Mouse (Mus musculus) embryonic facial prominence, embryonic 10.5 days (tissue): Measurements from ENCODE around the gene Gstcd. TPM values are rescaled to one million over a fixed set of nuclear protein-coding genes. Genes with fewer than 3 reads are reported as not detected.

Experiments
- DNase-seq: peaks from one replicate; pipeline ENCODE4 v3.0.0-alpha.2; 2017; ENCODE audit warnings: low spot score
- H3K27ac ChIP-seq: fragments of 300-500 bp; sonication (generic); replicated peaks from 2 replicates; pipeline ENCODE4 v1.5.1; 2016; ENCODE audit warnings: mild to moderate bottlenecking
- H3K27me3 ChIP-seq: fragments of 300-500 bp; sonication (generic); replicated peaks from 2 replicates; pipeline ENCODE4 v1.6.1; 2016; ENCODE audit warnings: low read depth, mild to moderate bottlenecking; ENCODE audit not compliant: poor library complexity, severe bottlenecking
- H3K36me3 ChIP-seq: fragments of 300-500 bp; sonication (generic); replicated peaks from 2 replicates; pipeline ENCODE4 v1.6.1; 2016; ENCODE audit warnings: mild to moderate bottlenecking, moderate library complexity
- H3K4me1 ChIP-seq: fragments of 300-500 bp; sonication (generic); 2 replicates; pipeline ENCODE4 v1.6.1; 2016
- H3K4me3 ChIP-seq: fragments of 300-500 bp; sonication (generic); 2 replicates; pipeline ENCODE4 v1.5.1; 2016; ENCODE audit warnings: mild to moderate bottlenecking, moderate library complexity
- H3K9me3 ChIP-seq: fragments of 300-500 bp; sonication (generic); 2 replicates; pipeline ENCODE4 v1.6.1; 2016; ENCODE audit warnings: mild to moderate bottlenecking
- WGBS: fragments of 180-500 bp; shearing (Covaris S2); methylation state at CpG from one replicate; pipeline ENCODE4 v1.1.7; 2016; 5-methylcytosine and 5-hydroxymethylcytosine counted together
- polyA plus RNA-seq: library from polyadenylated mRNA; unstranded; fragments of >200 nt; fragmentation: Nextera tagmentation; extraction: Ambion mirVana; gene quantifications from 2 replicates; pipeline ENCODE4 v1.2.1, GENCODE M21; 2016

Gstcd gene
- polyA plus RNA-seq, 1 experiment from 2014 or later: 10.2 TPM

DNA sequence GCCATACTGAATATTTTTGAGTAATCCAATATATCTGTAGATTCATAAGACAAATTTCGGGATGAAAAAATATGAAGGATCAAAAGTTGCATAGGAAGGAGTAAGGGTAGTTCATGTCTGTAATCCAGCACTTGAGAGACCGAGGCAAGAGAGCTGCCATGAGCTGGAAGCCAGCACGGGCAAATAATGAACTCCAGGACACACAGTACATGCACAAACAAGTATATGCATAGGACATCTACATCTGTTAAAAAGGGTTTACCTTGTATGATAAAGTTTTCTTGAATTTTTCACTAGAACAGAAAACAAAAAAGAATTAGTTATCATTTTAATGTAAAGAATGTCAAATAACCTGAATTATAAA, 95.9 kb downstream of the Gstcd start:
- Histone ChIP-seq H3K4me3 (no peak overlapping the region), H3K4me1 (no peaks in the 10 kb centered on the region), H3K9me3 (no peaks in the 10 kb centered on the region), H3K27me3 (no peaks in the 10 kb centered on the region), H3K27ac (no peak overlapping the region), H3K36me3 (peaks cover 34% of the 10 kb centered on the region)
- no peak for DNase-seq
- 97% methylated on average over 3 of the region's 3 CpGs for WGBS

DNA sequence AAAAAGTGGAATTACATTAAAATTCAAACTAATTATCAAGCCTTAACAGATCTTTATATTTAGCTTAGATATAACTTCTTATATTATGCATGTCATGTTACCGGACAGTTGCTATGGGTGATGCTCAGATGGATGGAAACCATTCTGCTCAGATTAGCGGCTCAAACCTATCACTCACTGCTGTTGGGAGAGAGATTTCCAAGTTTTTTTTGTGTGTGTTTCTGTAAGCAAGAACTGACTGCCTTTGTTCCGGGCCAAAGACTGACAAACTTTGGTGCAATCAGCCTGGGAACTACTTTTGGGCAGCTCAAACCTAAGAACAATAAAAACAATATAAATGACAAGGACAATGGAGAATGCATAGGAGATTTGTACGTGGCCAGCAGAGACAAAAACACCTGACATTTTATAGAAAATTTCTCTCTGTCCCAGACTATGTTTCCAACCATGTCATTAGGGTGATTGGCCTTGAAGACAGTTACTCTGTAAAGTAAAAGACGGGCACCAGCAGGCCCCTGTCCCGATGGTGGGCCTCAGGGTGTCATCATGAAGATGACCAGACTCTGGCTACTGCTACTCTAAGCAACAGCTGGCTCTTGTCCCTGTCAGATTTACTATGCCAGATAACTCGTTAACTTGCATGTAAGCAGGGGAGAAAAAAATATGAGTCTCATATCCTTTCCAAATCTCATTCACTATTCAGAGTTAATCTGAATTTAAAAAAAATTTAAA, 96.5 kb downstream of the Gstcd start:
- no peak for DNase-seq
- no peak overlapping the region for H3K4me3 ChIP-seq
- H3K27me3 ChIP-seq: no peaks in the 10 kb centered on the region
- H3K4me1 ChIP-seq: no peaks in the 10 kb centered on the region
- H3K36me3 ChIP-seq: peaks cover 33% of the 10 kb centered on the region
- 91% methylated on average over 7 of the region's 7 CpGs for WGBS
- H3K27ac ChIP-seq: no peak overlapping the region
- no peaks in the 10 kb centered on the region for H3K9me3 ChIP-seq

DNA sequence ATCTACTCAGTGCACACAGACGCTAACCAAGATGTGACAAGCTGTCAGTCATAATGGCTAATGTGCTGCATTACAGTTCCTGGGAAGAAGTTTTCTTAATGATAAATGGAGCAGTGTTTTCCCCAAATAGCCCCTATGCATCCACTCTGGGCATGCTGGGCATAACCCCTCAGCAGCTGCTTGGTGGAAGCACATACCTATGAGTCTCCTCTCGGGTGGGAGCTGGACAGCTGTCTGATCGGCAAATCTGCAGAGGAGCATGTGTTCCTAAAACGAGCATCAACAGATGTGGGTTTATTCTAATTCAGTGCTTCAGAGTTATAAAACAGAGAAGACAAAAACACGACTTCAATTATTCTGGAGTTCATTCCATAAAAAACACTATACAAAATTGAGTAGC, 105.6 kb downstream of the Gstcd start:
- Histone ChIP-seq H3K4me3 (no peak overlapping the region), H3K27me3 (no peaks in the 10 kb centered on the region), H3K4me1 (0 out of 2 replicates have a peak, but pooled peaks cover 2% of the 10 kb centered on the region), H3K36me3 (peaks cover 49% of the 10 kb centered on the region), H3K27ac (no peak overlapping the region), H3K9me3 (no peaks in the 10 kb centered on the region)
- 92% methylated on average over 5 of the region's 5 CpGs for WGBS
- DNase-seq: no peak

DNA sequence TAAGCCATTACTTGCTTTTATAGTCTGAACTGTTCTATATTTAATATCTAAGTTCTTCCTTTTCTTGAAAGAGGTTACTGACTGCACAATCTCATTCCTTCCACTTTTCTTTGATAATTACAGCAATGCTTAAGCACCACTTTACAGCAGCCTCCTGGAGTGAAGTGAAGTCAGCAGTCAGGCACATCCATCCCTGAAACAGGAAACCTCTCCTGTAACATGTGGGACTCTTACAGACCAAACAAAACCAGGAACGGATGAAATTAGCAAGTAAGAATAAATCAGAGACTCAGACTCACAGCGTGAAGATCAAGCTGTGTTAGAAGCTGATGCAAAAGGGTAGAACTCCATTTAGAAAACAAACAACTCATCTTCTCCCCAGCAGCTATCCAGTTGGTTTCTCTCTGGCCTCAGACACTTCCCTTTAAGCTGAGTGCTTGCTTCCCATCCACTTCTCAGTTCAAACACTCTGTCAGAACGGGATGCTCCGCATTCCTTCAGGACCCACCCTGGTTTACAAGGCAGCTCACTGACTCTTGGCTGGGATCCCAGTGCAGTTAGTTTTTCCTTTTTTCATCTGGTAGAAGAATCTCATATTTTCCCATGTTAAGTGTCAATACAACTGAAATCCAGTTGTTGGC, 107.9 kb downstream of the Gstcd start:
- no peak overlapping the region for H3K27ac ChIP-seq
- peaks cover 67% of the 10 kb centered on the region for H3K36me3 ChIP-seq
- H3K4me3 ChIP-seq: no peak overlapping the region
- H3K4me1 ChIP-seq: 0 out of 2 replicates have a peak, but pooled peaks cover 2% of the 10 kb centered on the region
- WGBS: 64% methylated on average over 4 of the region's 4 CpGs
- H3K9me3 ChIP-seq: no peaks in the 10 kb centered on the region
- H3K27me3 ChIP-seq: no peaks in the 10 kb centered on the region
- no peak for DNase-seq

DNA sequence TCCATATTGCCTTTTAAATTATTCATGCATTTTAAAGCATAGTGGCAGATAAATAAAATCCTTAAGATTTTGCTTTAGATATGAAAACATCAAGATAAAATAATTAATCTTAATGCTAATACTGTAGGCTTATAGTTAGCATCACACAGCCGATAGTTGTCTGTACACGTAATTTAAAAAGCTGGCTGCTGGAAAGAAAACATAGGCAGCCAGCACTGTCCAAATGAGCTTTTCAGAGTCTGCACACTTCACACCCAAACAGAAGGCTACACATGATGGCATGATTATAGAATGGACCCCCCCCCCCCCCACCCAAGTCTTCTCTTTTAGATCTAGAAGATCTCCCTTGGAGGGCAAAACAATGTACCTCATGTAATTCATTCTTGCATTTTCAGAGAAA, 109.9 kb downstream of the Gstcd start:
- no peak overlapping the region for H3K27ac ChIP-seq
- 0 out of 2 replicates have a peak, but pooled peaks cover 2% of the 10 kb centered on the region for H3K4me1 ChIP-seq
- H3K27me3 ChIP-seq: no peaks in the 10 kb centered on the region
- 98% methylated on average over 2 of the region's 2 CpGs for WGBS
- peaks cover 56% of the 10 kb centered on the region for H3K36me3 ChIP-seq
- H3K9me3 ChIP-seq: no peaks in the 10 kb centered on the region
- H3K4me3 ChIP-seq: no peak overlapping the region
- no peak for DNase-seq

DNA sequence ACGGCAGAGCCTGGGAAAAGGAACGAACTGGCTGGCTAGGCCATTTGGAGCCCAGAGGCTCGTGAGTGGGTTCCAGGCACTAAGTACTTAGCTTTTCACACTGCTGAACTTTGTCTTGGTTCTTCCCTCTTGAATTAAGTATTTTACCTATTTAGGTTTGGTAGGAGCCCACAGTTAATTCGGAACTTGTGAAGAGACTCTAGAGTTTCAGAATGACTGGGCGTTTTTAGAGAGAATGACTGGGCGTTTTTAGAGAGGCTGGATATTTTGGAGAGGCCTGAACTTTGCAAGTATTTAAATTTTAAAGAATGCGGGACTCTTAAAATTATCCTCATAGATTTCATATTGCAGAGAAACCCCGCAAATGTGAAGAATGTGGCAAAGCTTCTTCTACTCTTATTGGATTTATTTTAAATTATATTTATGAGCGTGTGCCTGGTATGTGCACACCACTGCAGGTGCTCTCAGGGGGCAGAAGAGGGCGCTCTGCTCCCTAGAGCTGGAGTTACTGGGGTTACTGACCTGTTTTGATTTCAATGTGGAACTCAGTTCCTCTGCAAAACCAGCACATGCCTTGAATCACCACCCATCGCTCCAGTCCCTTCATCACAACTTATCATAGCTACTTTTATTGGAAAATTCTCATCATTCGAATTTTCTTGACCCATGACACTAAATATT, 111.9 kb downstream of the Gstcd start:
- no peak overlapping the region for H3K4me3 ChIP-seq
- peaks cover 39% of the 10 kb centered on the region for H3K36me3 ChIP-seq
- no peaks in the 10 kb centered on the region for H3K27me3 ChIP-seq
- WGBS: 92% methylated on average over 12 of the region's 12 CpGs
- H3K27ac ChIP-seq: no peak overlapping the region
- DNase-seq: no peak
- H3K4me1 ChIP-seq: 0 out of 2 replicates have a peak, but pooled peaks cover 2% of the 10 kb centered on the region
- no peaks in the 10 kb centered on the region for H3K9me3 ChIP-seq

DNA sequence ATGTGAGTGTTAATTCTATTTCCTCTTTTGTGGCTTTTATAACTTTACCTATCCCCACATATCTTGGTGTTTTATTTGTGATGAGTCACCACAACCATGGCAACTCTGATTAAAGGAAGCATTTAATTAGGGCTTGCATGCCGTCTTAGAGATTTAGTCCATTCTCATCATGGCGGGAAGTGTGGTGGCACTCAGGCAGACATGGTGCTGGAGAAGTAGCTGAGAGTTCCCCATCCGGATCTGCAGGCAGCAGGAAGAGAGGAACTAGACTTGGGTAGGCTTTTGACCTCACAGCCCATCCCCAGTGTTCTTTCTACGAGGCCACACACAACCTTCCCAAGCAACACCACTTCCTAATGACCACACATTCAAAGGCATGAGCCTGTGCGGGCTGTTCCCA, 125.6 kb downstream of the Gstcd start:
- no peak for DNase-seq
- 75% methylated on average over 5 of the region's 5 CpGs for WGBS
- no peaks in the 10 kb centered on the region for H3K9me3 ChIP-seq

DNA sequence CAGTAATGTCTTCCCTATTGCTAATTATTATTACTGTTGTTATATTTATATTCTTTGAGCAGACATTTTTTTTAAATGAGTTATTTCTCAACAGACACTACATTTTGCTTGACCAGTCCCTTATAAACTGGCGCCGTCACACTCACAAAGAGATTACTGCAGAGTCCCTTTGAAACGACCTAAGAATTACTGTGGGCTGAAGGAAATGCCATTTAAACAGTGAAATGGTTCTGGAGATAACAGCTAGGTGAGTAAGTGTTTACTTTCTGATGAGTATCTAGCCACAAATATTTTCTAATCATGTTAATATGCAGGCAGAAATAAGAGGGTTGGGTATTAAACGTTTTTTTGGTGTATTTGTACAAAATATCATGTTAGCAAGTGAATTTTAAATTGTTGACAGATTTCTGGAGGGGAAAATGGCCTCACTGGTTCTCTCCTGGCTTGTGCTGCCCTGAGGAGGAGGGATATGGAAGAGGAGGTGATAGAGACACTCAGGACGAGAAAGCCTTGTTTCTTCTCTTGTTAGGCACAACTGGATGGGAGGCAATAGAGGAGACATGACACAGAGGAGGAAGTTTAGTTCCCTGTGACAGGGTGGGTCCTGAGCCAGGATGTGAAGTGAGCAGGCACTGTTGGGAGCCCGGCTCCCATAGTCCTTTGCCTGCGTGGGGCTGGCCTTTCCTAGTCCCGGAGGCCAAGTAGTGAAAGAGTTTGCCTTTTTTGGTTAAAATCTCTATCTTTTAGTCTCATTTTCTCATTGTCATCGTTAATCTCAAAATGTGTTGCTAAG, 126.9 kb downstream of the Gstcd start:
- no peaks in the 10 kb centered on the region for H3K27me3 ChIP-seq
- no peak overlapping the region for H3K4me3 ChIP-seq
- H3K27ac ChIP-seq: no peak overlapping the region
- DNase-seq: no peak
- no peaks in the 10 kb centered on the region for H3K36me3 ChIP-seq
- WGBS: 75% methylated on average over 9 of the region's 9 CpGs
- H3K4me1 ChIP-seq: no peaks in the 10 kb centered on the region
- H3K9me3 ChIP-seq: no peaks in the 10 kb centered on the region

More for the DNA sequence above, 125.6 kb downstream of the Gstcd start:
- no peaks in the 10 kb centered on the region for H3K27me3 ChIP-seq
- no peak overlapping the region for H3K27ac ChIP-seq
- H3K4me1 ChIP-seq: no peaks in the 10 kb centered on the region
- no peaks in the 10 kb centered on the region for H3K36me3 ChIP-seq
- no peak overlapping the region for H3K4me3 ChIP-seq

DNA sequence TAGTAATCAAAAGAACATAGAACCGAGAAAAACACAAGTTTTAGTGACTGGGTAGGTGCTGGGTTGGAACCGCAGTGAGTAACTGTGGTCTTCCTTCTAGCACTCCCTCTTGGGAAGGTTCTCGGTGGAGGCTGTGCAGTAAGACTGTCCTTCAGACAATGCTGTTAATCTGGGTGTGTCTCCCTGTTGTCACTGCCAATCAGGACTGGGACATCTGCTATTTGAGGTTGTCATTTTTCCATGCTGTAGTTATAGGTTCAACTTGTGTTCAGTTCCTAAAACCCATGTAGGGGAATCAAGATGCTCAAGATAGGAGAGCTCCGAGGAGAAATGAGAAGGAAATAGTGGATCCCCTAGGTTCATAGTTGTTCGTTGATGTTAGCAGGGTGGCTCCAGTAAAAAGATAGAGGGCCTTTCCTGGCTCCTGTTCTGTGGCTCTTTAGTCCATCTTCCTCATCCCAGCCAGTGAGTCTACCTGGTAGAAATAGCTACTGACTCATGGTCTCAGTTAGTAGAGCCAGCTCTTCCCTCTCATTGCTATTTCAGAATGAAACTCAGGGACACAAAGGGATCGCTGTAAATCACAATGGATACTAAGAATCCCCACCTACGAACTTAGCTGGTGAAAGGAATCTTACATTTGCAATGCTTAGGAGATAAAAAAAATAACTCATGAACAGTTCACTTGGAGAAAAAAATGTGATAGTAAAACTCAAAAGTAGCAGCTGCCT, 129.0 kb downstream of the Gstcd start:
- no peaks in the 10 kb centered on the region for H3K9me3 ChIP-seq

DNA sequence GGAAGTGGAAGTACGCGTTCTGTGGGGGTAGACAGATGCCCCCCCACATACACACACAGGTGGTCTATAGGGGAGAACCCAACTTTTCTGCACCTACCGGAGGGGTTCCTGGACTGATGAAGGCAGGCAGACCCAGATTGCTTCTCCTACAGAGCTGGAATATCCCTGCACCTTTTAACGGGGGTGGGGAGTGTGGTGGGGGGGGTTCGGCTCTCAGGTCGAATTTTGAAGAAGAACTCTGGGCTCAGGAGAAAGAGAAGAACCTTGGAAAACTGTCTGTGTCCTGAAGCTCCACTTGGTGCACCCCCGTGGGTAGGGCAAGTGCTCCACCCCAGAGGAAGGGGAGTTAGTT, 141.3 kb downstream of the Gstcd start:
- peaks cover 55% of the 10 kb centered on the region for H3K27me3 ChIP-seq
- WGBS: 7% methylated on average over 7 of the region's 7 CpGs
- H3K4me3 ChIP-seq: peak overlapping the region; percentile 83
- H3K36me3 ChIP-seq: 0 out of 2 replicates have a peak, but pooled peaks cover 3% of the 10 kb centered on the region
- peak overlapping the region; percentile 85 for H3K27ac ChIP-seq
- H3K4me1 ChIP-seq: peaks cover 34% of the 10 kb centered on the region
- DNase-seq: no peak
- H3K9me3 ChIP-seq: no peaks in the 10 kb centered on the region

More for the DNA sequence above, 129.0 kb downstream of the Gstcd start:
- DNase-seq: no peak
- 85% methylated on average over 7 of the region's 7 CpGs for WGBS
- no peaks in the 10 kb centered on the region for H3K36me3 ChIP-seq
- H3K4me3 ChIP-seq: no peak overlapping the region
- H3K27me3 ChIP-seq: no peaks in the 10 kb centered on the region
- no peaks in the 10 kb centered on the region for H3K4me1 ChIP-seq
- H3K27ac ChIP-seq: no peak overlapping the region

DNA sequence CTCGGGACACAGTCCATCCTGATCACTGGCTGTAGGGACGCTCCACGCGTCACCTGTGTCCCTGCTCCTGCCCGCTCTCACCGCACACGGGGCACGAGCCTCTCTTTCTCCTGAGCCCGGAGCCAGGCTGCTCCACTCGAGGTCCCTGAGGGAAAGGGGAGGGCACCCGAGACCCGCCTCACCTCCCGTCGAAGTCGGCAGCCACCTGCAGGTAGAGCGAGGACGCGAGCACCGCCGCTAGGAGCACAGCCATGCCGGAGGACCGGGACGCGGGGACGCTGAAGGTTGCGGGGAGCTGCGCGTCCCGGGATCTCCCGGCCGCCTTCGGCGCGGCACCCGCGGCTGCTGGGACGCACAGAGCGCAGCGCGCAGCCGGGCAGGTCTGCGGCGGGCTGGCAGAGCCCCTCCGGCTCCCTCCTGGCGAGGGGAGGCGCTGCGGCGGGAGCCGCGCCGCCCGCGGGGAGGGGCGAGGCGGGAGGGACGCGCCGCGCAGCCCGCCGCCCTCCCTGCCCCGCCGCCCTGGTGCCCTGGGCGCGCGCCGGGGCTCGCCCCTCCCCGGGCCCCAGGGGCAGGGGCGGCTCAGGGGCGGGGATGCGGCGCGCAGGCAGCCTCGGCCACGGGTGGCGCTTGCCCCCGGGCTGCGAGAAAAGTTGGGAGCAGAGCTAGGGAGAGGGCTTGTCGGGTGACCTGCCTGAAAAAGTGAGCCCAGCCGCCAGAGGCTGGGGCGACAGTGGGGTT, 141.9 kb downstream of the Gstcd start, which contains the start of gene Npnt:
Npnt (minus strand) TSS at position 501 of the 738 bp plus-strand sequence.
- Histone ChIP-seq H3K27ac (peak within 1 kb of the TSS; percentile 85), H3K9me3 (no peaks in the 10 kb centered on the region)

More for the DNA sequence above, 141.9 kb downstream of the Gstcd start, which contains the start of gene Npnt:
- Histone ChIP-seq H3K4me3 (peak within 1 kb of the TSS; percentile 83), H3K36me3 (0 out of 2 replicates have a peak, but pooled peaks cover 3% of the 10 kb centered on the region), H3K4me1 (peaks cover 40% of the 10 kb centered on the region), H3K27me3 (peaks cover 55% of the 10 kb centered on the region)
- DNase-seq: peak; percentile 73
- under 1% methylated on average over 82 of the region's 82 CpGs for WGBS
